Mouse (Mus musculus): ENCODE results near the gene Gprc6a.

Gprc6a gene

DNA sequence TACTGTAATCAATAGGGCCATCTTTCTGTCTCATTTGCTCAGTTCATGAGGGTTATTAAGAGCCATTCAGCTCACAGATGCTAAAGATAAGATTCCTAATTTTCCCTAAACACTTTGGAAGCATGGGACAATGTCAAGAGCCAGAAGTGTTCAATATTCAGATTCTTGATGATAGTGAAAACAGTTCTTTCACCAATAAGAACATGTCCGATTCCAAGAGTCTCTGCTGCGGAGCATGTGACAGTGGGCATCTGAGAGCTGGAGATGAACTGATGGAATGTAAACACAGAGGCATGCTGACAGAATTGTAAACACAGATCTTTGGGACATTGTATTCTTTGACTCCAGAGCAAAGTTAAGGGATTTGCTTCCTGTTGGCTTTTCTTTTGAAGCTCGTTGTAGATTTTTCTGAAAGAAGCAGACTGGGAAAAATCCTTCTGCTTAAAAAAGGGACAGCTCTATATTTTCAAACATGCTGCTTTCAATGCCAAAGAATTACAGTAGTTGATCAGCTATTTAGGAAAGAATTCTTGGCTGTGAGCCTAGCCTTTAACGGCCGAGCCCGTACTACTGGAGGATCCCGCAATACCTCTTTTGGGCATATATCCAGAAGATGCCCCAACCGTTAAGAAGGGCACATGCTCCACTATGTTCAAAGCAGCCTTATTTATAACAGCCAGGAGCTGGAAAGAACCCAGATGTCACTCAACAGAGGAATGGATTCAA lies at the start of gene Gprc6a:
Gprc6a (minus strand) TSS at position 51 of the 726 bp plus-strand sequence.
- no peak for DNase-seq (ENCODE audit: low spot score in 2 of 2)

DNA sequence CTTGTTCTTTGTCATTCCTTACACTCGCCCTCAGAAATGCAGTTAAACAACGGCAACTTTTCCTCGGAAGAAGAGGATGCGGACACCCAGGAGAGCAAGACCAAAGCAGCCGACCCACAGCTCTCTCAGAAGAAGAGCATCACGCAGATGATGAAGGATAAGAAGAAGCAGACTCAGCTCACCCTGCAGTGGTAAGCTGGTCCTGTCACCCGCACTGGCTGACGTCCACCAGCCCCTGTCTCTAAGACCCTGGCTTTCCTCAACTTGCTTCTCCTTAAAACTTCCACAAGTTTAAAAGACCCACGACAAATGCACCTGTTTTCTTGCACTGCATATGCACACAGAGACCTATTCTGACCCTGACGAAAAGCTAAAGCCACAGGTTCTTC lies 47.0 kb upstream of the Gprc6a start:
- no peak for DNase-seq (ENCODE audit: low spot score in 2 of 2)

GRCm38 (mm10) chr10:51677548-51678250 lies 46.4 kb upstream of the Gprc6a start, which contains the start of gene Rfx6:
Gene Rfx6 (plus strand): TSS chr10:51677756.
- no peak for DNase-seq (ENCODE audit: low spot score in 2 of 2)

DNA sequence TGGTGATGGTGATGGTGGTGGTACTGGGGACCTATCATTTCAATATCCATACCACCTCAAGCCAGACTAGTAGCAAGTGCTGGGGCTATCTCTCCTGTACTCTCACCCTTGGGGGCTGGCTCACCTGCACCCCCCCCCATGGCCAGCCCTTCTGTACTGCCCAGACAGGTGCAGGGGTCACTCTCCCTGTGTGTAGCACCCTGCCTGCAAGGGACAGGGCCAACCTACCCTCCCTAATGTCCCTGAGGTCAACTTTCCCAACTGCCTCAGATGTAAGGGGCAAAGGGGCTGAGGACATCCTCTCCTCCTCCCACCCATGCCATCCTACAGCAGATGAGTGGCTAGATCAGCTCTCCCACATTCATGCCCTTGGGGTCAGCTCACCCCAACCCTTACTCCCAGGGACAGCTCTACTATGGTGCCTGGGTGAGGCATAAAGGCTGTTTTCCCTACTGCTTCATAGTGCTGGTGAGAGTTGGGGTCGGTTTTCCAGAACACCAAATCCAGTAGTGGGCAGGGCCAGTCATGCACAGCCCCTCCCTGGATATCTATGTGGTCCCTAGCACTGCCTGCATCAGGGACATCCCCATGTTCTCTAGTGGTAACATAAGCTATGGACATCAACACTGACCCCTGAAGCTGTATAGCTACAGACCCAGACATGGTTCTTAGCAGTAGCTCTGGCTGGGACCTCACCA lies 41.0 kb upstream of the Gprc6a start:
- DNase-seq (ENCODE audit: low spot score in 2 of 2), result no peak

DNA sequence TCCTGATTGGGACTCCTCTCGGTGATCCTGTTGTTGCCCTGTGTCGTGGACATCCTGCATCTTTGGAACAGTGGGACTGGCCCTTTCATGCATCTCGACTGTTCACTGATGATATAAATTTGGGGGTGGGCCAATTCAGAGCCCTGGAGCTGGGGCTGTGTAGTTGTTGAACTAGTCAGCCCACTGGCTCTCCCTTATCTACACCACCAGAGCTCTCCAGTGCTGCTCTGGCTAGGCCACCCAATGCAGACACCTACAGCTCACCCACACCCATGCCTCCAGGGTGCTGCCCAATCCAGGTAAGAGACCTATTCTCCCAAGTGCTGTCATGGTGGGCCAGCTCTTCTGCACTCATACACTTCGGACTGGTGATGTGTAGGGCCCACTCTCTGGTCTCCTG lies 40.3 kb upstream of the Gprc6a start:
- DNase-seq (ENCODE audit: low spot score in 2 of 2), result no peak

DNA sequence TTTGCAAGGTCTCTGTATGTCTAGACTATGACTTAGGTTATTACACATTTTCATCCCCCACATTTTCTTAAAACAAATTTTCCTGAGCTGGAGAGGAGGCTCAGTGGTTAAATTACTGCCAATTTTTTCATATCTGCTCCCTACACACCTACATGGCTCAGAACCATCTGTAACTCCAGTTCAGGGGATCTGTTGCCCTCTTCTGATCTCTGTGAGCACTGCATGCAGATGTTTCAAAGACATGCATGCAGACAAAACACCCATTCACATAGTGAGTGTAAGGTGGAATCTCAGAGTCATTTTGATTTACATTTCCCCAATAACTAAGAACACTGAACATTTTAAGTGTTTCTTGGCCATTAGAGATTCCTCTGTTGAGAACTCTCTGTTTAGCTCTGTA lies 38.1 kb upstream of the Gprc6a start:
- DNase-seq (ENCODE audit: low spot score in 2 of 2), result no peak

DNA sequence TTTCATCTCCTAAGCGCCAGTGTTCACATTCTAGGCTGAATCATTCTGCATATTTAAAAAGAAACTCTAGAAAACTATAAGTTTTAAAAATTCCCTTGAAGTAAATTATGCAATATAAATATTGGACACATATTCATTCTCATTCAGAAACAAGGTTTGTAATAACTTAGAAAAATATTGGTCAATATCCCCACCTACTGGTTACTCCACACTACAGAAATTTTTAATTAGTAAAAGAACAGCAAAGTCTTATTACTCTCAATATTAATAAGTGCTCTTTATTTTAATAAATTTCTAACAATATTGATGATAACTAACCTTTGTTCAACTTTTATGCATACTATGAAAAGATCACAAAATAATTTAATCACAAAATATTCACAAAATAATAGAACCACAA lies 26.1 kb upstream of the Gprc6a start:
- DNase-seq (ENCODE audit: low spot score in 2 of 2), result no peak

- no peak for DNase-seq (ENCODE audit: low spot score in 2 of 2)
These were observed 18.4 kb upstream of the Gprc6a start for GRCm38 (mm10) chr10:51649506-51650221.

DNA sequence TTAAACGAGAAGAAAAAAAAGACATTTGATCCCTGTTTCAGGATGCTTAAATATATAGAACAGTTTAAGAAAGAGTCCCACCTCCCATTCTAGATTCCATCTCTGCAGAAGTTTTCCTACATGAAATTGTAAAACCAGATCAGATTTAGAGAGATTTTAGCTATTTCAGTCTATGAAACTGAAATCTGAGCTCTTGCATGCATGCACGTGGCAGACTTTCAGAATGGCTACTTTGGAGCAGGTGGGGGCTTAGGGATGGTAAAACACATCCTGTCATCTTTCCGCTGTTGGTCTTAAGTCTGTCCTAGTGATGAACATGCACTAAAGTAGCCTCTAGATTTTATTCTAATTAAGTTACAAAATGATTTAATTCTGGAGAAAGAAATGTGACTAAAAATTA lies 10.1 kb downstream of the Gprc6a start:
- DNase-seq (ENCODE audit: low spot score in 2 of 2), result no peak

DNA sequence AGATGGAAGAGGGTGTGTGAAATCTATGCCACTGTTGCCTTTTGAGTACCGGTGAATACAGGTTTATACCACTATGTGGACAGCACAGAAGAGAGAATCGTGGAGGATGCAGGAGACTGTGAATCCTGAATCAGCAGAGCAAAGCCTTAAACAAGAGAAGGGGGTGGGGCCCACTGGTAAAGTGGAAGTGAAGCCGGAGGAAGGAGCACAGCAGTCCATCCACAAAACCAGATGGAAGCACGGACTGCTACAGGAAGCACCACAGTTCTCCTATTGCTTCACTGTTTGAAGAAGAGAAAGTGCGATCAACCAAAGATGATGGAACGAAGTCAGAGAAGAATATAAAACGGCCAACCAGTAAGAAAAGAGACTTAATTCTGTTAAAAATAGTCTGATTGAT lies 11.1 kb downstream of the Gprc6a start:
- no peak for DNase-seq (ENCODE audit: low spot score in 2 of 2)

- DNase-seq (ENCODE audit: low spot score in 2 of 2), result no peak
These were observed 12.7 kb downstream of the Gprc6a start for GRCm38 (mm10) chr10:51618538-51618937.

GRCm38 (mm10) chr10:51614826-51615590 lies 16.3 kb downstream of the Gprc6a start:
- no peak for DNase-seq (ENCODE audit: low spot score in 2 of 2)

GRCm38 (mm10) chr10:51613421-51613820 lies 17.8 kb downstream of the Gprc6a start:
- no peak for DNase-seq (ENCODE audit: low spot score in 2 of 2)

DNA sequence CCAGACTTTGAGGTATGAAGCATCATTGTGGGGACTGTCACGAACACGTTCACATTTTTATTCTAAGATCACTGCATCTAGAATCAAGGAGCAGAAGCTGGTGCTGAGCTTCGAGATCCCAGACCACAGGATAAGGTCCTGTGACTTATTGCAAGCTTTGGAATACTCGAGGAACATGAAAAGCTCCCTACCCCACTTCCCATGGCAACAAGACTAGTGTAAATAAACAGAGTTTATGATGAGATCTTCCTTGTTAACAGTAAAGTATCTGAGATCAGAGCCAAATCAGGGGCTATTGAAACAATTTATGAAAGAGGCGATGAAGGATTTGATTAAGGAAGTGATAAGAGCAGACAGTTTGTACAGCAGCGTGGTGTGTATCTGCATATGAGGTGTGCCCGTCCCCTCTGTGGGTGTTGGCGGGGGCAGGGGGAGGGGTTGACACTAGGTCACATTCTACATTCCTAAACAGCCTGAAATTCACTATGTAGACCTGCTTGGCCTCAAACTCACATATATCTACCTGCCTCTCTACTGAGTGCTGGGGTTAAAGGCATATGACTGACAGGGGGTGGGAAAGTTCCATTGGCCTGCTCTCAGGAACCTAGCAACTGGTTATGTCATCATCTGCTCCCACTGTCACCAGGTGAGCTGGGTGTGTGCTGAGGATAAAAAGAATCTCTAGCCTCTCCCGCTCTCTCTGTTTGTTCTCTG lies 19.1 kb downstream of the Gprc6a start:
- DNase-seq (ENCODE audit: low spot score in 2 of 2), result no peak

DNA sequence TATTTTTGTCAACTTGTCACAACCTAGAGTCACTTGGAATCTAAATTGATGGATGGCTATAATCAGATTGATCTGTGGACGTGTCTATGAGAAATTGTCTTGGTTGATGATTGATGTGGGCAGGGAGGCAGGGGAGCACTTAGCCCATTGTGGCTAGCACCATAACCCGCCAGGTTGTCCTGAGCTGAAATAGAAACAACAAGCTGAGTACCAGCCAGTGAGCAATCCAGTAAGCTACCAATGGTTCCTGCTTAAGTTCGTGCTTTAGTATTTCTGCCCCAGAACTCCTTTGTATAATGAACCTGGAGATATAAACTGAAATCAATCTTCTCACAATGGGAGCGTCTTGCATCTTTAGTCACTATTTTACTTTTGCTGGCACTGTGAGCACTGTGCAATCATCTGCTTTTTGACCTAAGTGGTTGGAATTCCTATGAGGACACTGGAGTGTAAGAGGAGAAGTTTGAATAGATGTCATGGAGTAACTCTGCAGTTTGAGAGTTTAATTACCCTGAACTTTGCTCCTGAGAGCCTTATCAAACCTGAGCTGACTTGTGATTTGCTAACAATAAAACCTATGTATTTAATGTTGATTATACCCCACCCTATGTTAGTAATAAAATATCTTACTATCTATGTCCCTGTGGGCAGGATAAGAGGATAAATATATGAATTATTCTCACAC lies 21.4 kb downstream of the Gprc6a start:
- no peak for DNase-seq (ENCODE audit: low spot score in 2 of 2)

DNA sequence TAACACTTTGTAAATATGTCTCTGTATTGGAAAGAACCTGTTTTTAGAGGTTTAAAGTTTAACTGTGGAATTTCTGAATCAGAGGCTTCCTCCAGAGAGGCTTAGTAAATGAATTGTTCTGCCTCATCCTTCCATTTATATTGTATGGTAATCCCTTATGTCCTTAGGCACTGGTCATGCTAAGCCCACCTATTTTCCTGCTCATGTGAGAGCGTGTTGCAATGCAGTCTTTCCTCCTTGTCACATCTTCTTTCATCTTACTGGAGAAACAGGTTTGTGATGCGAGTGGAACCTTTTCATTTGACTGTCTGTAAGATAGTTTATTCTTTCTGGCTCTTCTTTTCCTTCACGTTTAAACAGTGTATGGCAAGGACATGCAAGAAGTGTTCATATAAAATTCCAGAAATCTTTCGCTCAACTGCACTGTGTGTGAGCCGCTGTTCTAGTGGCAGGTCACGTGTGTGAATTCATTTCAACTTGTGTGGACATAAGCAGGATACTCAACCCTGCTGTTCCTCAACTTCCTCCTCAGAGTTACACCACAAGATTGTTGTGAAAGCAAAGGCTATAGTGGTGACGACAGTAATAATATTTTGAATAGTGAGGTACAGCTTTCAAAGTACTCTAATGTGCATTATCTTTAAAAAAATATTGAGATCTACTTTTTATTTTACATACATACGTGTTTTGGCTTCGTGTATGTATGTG lies 34.2 kb downstream of the Gprc6a start:
- no peak for DNase-seq (ENCODE audit: low spot score in 2 of 2)

DNA sequence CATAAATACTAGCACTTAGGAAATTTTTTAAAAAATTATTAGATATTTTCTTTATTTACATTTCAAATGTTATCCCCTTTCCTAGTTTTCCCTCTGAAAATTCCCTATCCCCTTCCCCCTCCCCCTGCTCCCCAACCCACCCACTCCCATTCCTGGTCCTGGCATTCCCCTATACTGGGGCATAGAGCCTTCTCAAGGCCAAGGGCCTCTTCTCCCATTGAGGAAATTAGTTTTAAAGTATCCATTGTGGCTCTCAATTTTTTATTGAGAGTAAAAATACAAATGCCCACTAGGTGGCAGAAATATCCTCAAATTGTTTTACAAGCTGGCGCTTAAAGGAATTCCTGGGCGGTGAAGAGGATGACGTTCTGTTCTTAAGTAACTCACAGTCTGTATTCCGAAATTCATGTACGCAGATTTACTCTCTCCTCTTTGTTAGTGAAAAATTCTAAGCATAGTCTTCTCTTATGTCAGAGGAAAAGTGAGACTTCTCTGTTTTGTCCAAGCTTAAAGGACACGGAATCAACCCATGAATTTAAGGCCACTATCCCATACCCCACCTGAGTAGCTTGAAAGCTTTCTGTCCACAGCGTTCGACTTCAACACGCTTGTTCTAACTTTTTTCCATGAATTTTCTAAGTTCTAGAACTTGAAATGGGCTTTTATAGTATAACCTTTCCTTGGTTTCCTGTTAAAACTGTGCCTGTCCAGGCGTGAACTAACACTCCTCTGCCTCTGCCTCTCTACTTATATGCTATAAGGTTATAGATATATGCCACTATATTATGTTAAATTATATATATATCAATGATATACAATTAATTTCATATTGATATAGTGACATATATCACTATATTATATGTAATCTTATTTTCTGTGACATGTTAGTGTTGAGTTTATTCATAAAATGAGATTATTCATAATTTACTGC lies 36.0 kb downstream of the Gprc6a start:
- no peak for DNase-seq (ENCODE audit: low spot score in 2 of 2)

DNA sequence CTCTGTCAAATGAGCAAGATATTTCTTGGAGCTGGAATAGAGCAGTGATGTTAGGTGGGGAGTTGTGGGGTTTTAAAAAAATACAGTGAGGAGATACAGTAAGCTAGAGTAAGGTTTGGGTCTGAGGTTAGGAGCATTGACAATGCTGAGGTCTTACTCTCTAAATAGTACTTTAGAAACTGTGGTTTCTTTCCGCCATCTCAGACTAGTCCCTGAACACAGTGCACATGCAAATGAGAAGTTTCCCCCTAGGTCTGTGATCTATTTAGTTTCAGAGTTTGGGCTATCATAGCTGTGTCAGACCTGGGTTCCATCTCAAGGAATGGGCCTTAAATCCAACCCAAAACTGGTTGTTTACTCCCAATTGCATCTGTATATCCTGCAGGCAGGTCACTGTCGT lies 39.7 kb downstream of the Gprc6a start:
- no peak for DNase-seq (ENCODE audit: low spot score in 2 of 2)
